Mouse (Mus musculus) heart, embryonic 14.5 days (tissue): ENCODE results near the gene Klk1b5. TPM values are rescaled to one million over a fixed set of nuclear protein-coding genes. Genes with fewer than 3 reads are reported as not detected.
"Not testable (repeated sequence)": the region's sequence is repeated elsewhere in the genome, so short reads cannot be mapped to it uniquely, and the experiment has no call there.

Experiments
- ATAC-seq: fragments of 200-750 bp; cut with Nextera tagmentation; 2 replicates; pipeline ENCODE4 v1.8.0; 2017; ENCODE audit warnings: low read depth, moderate TSS enrichment; ENCODE audit not compliant: insufficient number of reproducible peaks, insufficient read depth, low FRiP score
- H3K27ac ChIP-seq, 2 experiments: fragments of 200-500 bp in 1 of 2; fragments of 300-500 bp in 1 of 2; sonication (generic) in 1 of 2; replicated peaks in 1 of 2; 2 replicates each; pipeline ENCODE4 v1.5.1; 2012 to 2014; ENCODE audit warnings: low read depth in 2 of 2, low read length in 2 of 2, control low read depth in 1 of 2, mild to moderate bottlenecking in 1 of 2, mixed read lengths in 1 of 2; ENCODE audit not compliant: control insufficient read depth in 1 of 2, insufficient read depth in 1 of 2
- H3K27me3 ChIP-seq: fragments of 300-500 bp; sonication (generic); 2 replicates; pipeline ENCODE4 v1.6.1; 2014; ENCODE audit warnings: mild to moderate bottlenecking, low read length, control low read depth; ENCODE audit not compliant: control insufficient read depth, insufficient read depth
- H3K36me3 ChIP-seq: fragments of 300-500 bp; sonication (generic); 2 replicates; pipeline ENCODE4 v1.6.1; 2014; ENCODE audit warnings: mild to moderate bottlenecking, control low read depth, low read length, mixed read lengths; ENCODE audit not compliant: control insufficient read depth, insufficient read depth
- H3K4me1 ChIP-seq, 2 experiments: fragments of 200-500 bp in 1 of 2; fragments of 300-500 bp in 1 of 2; sonication (generic) in 1 of 2; 2 replicates each; pipeline ENCODE4 v1.6.1; 2012 to 2014; ENCODE audit warnings: low read length in 2 of 2, control low read depth in 1 of 2, mixed read lengths in 1 of 2; ENCODE audit not compliant: control insufficient read depth in 2 of 2, insufficient read depth in 2 of 2
- H3K4me2 ChIP-seq: fragments of 300-500 bp; sonication (generic); 2 replicates; pipeline ENCODE4 v1.6.1; 2014; ENCODE audit warnings: mild to moderate bottlenecking, low read length
- H3K4me3 ChIP-seq, 2 experiments: fragments of 200-500 bp in 1 of 2; fragments of 300-500 bp in 1 of 2; sonication (generic) in 1 of 2; 2 replicates each; pipeline ENCODE4 v1.5.1; 2012 to 2014; ENCODE audit warnings: low read length in 2 of 2, mild to moderate bottlenecking in 2 of 2, control low read depth in 1 of 2, low read depth in 1 of 2, moderate library complexity in 1 of 2; ENCODE audit not compliant: control insufficient read depth in 1 of 2, insufficient read depth in 1 of 2
- H3K9ac ChIP-seq: fragments of 300-500 bp; sonication (generic); 2 replicates; pipeline ENCODE4 v1.6.1; 2014; ENCODE audit warnings: mild to moderate bottlenecking, low read length
- H3K9me3 ChIP-seq: fragments of 300-500 bp; sonication (generic); 2 replicates; pipeline ENCODE4 v1.6.1; 2016; ENCODE audit warnings: low read length, control low read depth; ENCODE audit not compliant: control insufficient read depth
- WGBS: fragments of 180-500 bp; shearing (Covaris S2); extraction: QIAGEN DNeasy Blood & Tissue Kit; methylation state at CpG from one replicate; pipeline ENCODE4 v1.1.7; 2014; 5-methylcytosine and 5-hydroxymethylcytosine counted together
- polyA plus RNA-seq: library from polyadenylated mRNA; unstranded; fragments of >200 nt; fragmentation: Nextera tagmentation; extraction: Ambion mirVana; gene quantifications from 2 replicates; pipeline ENCODE4 v1.2.1, GENCODE M21; 2014

Klk1b5 gene
- polyA plus RNA-seq = not detected in 2 replicates

- ATAC-seq = no peak
- WGBS = 59% methylated on average over 1 of the region's 1 CpGs
- no peak within 1 kb of the TSS for H3K4me2 ChIP-seq
- no peaks in the 10 kb centered on the region for H3K4me1 ChIP-seq
- no peak within 1 kb of the TSS for H3K4me3 ChIP-seq
- H3K9me3 ChIP-seq = no peaks in the 10 kb centered on the region
- H3K36me3 ChIP-seq = no peaks in the 10 kb centered on the region
- no peaks in the 10 kb centered on the region for H3K27me3 ChIP-seq
- H3K9ac ChIP-seq = no peak within 1 kb of the TSS
- H3K27ac ChIP-seq = no peak within 1 kb of the TSS
Measured at GRCm38 (mm10) chr7:44215645-44216044, at the start of gene Klk1b5. Gene Klk1b5, plus strand, starts transcription at chr7:44215945.

DNA sequence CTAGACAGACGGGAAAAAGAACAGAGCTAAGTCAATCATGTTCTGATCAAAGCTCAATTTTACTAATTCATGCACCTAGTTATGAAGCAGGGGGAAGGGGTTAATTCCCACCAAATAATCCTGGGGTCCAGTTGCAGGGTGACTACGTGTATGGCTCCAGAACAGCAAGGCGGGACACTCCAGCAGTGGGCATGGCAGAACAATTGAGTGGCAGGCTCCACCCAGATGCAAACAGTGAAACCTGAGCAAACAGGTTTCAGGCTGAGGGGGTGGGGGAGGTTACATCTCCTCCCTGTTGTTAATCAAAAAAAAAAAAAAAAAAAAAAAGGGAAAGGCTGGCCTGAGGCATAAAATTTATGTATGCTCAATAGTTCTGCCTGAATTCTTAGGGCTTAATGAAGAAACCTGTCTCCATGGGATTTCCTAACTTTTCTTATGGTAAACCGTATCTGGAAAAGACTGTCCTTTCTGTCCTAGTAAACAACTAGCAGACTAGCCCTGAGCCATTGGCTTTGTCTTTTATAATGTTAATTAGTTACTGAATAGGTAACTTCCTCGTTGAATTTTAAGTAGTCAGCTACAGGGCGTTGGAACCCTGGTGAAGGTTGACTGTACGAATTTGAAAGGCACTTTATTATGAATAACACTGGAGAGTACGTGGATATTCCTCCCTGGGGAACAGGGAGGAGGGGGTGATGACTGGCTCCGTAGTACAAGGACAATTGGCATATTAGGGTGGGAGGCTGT is 36.3 kb upstream of the Klk1b5 start:
- Histone ChIP-seq H3K9ac (no peak overlapping the region), H3K4me3 (no peak overlapping the region), H3K4me2 (no peak overlapping the region), H3K27ac (no peak overlapping the region), H3K27me3 (no peaks in the 10 kb centered on the region), H3K9me3 (no peaks in the 10 kb centered on the region), H3K36me3 (no peaks in the 10 kb centered on the region), H3K4me1 (no peaks in the 10 kb centered on the region)
- WGBS = 76% methylated on average over 9 of the region's 9 CpGs
- ATAC-seq = no peak

DNA sequence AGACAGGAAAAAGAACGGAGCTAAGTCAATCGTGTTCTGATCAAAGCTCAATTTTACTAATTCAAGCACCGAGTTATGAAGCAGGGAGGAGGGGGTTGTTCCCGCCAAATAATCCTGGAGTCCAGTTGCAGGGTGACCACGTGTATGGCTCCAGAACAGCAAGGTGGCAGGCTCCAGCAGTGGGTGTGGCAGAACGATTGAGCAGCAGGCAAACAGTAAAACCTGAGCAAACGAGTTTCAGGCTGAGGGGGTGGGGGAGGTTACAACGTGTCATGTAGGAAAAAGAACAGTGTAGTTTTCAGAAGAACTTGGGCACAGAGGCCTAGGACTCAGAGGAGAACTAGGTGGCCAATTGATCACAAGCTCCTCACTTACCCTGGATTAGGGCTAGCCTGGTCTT is 29.2 kb upstream of the Klk1b5 start:
- WGBS = 62% methylated on average over 8 of the region's 8 CpGs
- not testable (repeated sequence) for H3K4me3 ChIP-seq, H3K9ac ChIP-seq, H3K36me3 ChIP-seq, H3K9me3 ChIP-seq, H3K27ac ChIP-seq, H3K4me2 ChIP-seq, H3K4me1 ChIP-seq, H3K27me3 ChIP-seq, ATAC-seq

- not testable (repeated sequence) for H3K4me1 ChIP-seq, ATAC-seq, H3K27me3 ChIP-seq, H3K27ac ChIP-seq, H3K36me3 ChIP-seq, H3K9me3 ChIP-seq, H3K4me3 ChIP-seq, H3K4me2 ChIP-seq, H3K9ac ChIP-seq
Measured at GRCm38 (mm10) chr7:44187936-44188335, 27.8 kb upstream of the Klk1b5 start, which contains the start of gene Klk1b24. Gene Klk1b24, plus strand, starts transcription at chr7:44188236.

DNA sequence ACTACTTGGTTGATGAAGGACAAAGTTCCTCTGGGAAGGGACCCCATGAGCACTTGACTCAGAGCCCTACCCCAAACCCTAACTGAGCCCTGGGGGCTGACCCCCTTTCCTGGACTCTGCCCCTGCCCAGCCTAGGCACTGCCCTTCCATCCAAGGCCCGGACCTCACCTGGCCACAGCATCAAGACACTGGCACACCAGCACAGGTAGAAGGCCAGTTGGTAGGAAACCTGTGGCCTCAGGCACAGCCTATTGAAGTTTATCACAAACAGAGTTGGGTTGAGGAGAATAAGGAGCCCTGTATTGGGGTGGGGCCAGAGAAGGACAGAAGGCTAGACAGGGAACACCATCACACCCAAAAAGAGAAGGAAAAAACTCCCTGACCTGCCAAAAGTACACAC is 22.3 kb upstream of the Klk1b5 start:
- WGBS = 90% methylated on average over 1 of the region's 1 CpGs
- not testable (repeated sequence) for H3K4me2 ChIP-seq, H3K4me1 ChIP-seq, H3K4me3 ChIP-seq, H3K27me3 ChIP-seq, H3K36me3 ChIP-seq, ATAC-seq, H3K9ac ChIP-seq, H3K9me3 ChIP-seq, H3K27ac ChIP-seq

DNA sequence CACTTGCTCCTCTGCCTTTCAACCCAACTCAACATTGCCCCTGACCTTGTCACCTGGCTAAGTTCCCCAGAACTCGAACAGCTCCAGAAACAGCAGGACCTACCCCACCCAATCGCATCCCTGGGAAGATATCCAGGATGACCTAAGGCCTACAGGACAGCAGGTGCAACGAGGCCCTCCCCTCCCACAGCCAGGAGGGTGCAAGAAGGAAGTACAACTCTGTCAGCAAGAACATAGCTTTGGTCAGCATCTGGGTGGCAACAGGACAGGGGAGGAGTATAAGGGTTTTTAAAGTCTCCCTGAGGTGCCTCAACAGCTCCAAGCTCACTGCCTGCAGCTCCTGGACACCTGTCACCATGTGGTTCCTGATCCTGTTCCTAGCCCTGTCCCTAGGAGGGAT is 17.9 kb upstream of the Klk1b5 start, which contains the start of gene Klk1b3:
Klk1b3 (plus strand) TSS at position 301 of the 400 bp plus-strand sequence.
- ATAC-seq = no peak
- Histone ChIP-seq H3K27me3 (no peaks in the 10 kb centered on the region), H3K9me3 (no peaks in the 10 kb centered on the region), H3K4me2 (no peak within 1 kb of the TSS), H3K4me1 (no peaks in the 10 kb centered on the region), H3K4me3 (no peak within 1 kb of the TSS), H3K36me3 (no peaks in the 10 kb centered on the region), H3K9ac (no peak within 1 kb of the TSS), H3K27ac (no peak within 1 kb of the TSS)
- whole genome bisulfite sequencing = 52% methylated on average over 3 of the region's 3 CpGs

DNA sequence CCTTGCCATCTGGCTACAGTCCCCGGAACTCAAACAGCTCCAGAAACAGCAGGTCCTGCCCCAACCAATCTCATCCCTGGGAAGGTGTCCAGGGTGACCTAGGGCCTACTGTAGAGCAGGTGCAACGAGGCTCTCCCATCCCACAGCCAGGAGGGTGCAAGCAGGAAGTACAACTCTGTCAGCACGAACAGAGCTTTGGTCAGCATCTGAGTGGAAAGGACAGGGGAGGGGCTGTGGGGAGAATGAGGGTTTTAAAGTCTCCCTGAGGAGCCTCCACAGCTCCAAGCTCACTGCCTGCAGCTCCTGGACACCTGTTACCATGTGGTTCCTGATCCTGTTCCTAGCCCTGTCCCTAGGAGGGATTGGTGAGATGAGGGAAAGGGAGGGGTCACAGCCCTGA is 8.6 kb upstream of the Klk1b5 start, which contains the start of gene Klk1b4:
Klk1b4 (plus strand) TSS at position 301 of the 400 bp plus-strand sequence.
- H3K4me2 ChIP-seq, H3K36me3 ChIP-seq, ATAC-seq, H3K27me3 ChIP-seq, H3K4me3 ChIP-seq, H3K27ac ChIP-seq, H3K9ac ChIP-seq, H3K9me3 ChIP-seq, H3K4me1 ChIP-seq: not testable (repeated sequence)
- WGBS = 47% methylated on average over 3 of the region's 3 CpGs

- Histone ChIP-seq H3K36me3 (no peaks in the 10 kb centered on the region), H3K27ac (no peak overlapping the region), H3K9me3 (no peaks in the 10 kb centered on the region), H3K4me1 (no peaks in the 10 kb centered on the region), H3K27me3 (no peaks in the 10 kb centered on the region), H3K4me2 (no peak overlapping the region), H3K9ac (no peak overlapping the region), H3K4me3 (no peak overlapping the region)
- ATAC-seq = no peak
- WGBS = 69% methylated on average over 3 of the region's 3 CpGs
Measured at GRCm38 (mm10) chr7:44208307-44208706, 7.4 kb upstream of the Klk1b5 start.
